Mouse (Mus musculus): ENCODE measurements at regions not wholly inside any gene's neighbourhood (a gene's known extent, or its start where the extent isn't known, plus 50 kb on each side); places are given as distances from the start of the nearest gene placed in this dataset.
A peak's percentile ranks its signal among the peaks of the same experiment; 100 is the strongest.

GRCm38 (mm10) chr16:68704569-68704968, 1083.9 kb upstream of the Cadm2 start:
- no peak for DNase-seq
- intact Hi-C loops (cut with DNase I) = no loop called here

DNA sequence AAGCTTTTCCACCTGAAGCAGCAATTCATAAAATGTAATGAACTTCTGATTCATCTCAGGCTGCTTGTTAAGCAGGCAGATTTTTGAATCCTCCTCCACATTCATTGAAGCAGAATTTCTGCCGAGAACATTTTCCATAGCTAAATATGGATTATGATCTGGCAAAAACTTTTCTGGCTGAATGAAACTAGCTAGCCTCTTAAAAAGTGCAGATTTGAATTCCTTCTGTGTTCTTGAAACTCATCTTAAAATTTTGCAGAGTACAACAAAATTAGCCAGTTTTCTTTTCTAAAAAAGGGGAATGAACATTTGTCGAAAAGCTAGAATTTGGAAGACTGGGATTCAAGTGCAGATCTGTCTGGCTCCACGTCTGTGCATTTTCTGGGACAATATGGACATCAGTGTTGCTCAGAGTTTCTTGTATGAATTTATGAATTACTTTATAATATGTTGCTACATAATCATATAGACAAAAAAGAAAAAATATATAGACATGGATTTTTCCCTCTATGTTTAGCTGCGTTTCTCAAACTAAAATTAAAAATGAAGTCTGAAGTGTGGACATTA, 1046.3 kb upstream of the Cadm2 start:
- intact Hi-C loops (cut with DNase I) = no loop called here

DNA sequence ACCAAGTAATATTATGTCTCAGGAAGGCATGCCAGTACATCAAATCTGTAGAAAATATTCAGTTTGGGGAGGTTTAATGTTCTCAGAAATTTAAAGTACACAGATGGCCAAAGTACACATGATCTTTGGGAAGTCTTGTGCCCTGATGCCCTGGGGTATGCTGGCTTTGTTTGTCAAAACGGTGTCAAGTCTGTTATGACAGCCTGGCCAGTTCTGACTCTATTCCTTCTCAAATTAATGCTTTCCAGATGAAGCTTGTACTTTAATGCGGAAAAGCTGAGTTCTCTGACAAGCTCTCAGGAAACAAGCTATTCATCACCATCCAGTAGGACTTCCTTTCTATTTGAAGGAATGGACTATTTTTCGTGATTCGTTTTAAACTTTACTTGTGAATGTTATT, 1037.7 kb upstream of the Cadm2 start:
- no peak for DNase-seq

More for the DNA sequence above, 1046.3 kb upstream of the Cadm2 start:
- no peak for DNase-seq

GRCm38 (mm10) chr16:68627976-68628375, 1007.3 kb upstream of the Cadm2 start:
- no peak for DNase-seq
- intact Hi-C loops (cut with DNase I) = no loop called here

More for the DNA sequence above, 1037.7 kb upstream of the Cadm2 start:
- intact Hi-C loops (cut with DNase I) = no loop called here

DNA sequence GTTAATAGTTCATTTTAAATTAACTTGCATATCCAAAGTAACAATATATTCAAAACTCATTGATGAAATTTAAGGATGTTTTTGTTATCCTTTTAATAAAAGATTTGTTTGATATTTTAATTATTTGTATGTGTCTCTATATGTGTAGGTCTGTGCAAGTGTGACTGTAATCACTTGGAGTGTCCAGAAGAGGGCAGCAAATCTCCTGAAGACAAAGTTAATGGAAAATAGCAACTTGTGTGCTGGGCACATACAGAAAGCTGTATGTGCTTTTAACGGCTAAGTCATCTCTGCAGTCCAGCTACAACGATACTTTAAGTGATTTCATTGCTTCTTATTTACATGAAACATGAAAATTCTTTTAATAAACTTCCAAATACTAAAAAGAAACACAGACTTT, 993.3 kb upstream of the Cadm2 start:
- DNase-seq = peak in 1 of 2 experiments; percentile 2
- intact Hi-C loops (cut with DNase I) = no loop called here
